Mouse (Mus musculus) myocyte (in vitro differentiated cells): ENCODE data around the gene Slc27a3.
"Not testable (repeated sequence)": the region's sequence is repeated elsewhere in the genome, so short reads cannot be mapped to it uniquely, and the experiment has no call there.

Experiments used
- CEBPB ChIP-seq: IDR thresholded peaks from 2 replicates; pipeline ENCODE4 v1.6.1; 2011; ENCODE audit warnings: mild to moderate bottlenecking, moderate library complexity; ENCODE audit not compliant: poor library complexity, insufficient read depth, severe bottlenecking
- E2F4 ChIP-seq: IDR thresholded peaks from one replicate; pipeline ENCODE4 v1.6.1; 2011; ENCODE audit warnings: mild to moderate bottlenecking, control low read depth, moderate library complexity; ENCODE audit not compliant: insufficient read depth
- MAX ChIP-seq: IDR thresholded peaks from one replicate; pipeline ENCODE4 v1.6.1; 2011; ENCODE audit warnings: low read depth, mild to moderate bottlenecking, control low read depth
- POLR2A ChIP-seq: IDR thresholded peaks from one replicate; pipeline ENCODE4 v1.6.1; 2011; ENCODE audit warnings: low read depth, mild to moderate bottlenecking, control low read depth, moderate library complexity; ENCODE audit not compliant: insufficient read length
- POLR2AphosphoS2 ChIP-seq: IDR thresholded peaks from one replicate; pipeline ENCODE4 v1.6.1; 2011; ENCODE audit warnings: low read depth, control low read depth; ENCODE audit not compliant: insufficient read length
- SRF ChIP-seq: IDR thresholded peaks from one replicate; pipeline ENCODE4 v1.6.1; 2011; ENCODE audit warnings: low read depth; ENCODE audit not compliant: control insufficient read depth, insufficient read length
- USF1 ChIP-seq: IDR thresholded peaks from one replicate; pipeline ENCODE4 v1.6.1; 2011; ENCODE audit warnings: low read depth, mild to moderate bottlenecking, control low read depth, moderate library complexity

GRCm38 (mm10) chr3:90342853-90343252 lies 46.9 kb downstream of the Slc27a3 start:
- TF ChIP-seq POLR2A, POLR2AphosphoS2, USF1, CEBPB, E2F4, SRF, MAX: not testable (repeated sequence)
